Mouse (Mus musculus) myocyte (in vitro differentiated cells): ENCODE results near the gene Ddah2.

ENCODE experiments used
- MAX ChIP-seq: IDR thresholded peaks from one replicate; pipeline ENCODE4 v1.6.1; 2011; ENCODE audit warnings: low read depth, mild to moderate bottlenecking, control low read depth
- POLR2A ChIP-seq: IDR thresholded peaks from one replicate; pipeline ENCODE4 v1.6.1; 2011; ENCODE audit warnings: low read depth, mild to moderate bottlenecking, control low read depth, moderate library complexity; ENCODE audit not compliant: insufficient read length

- TF ChIP-seq POLR2A (no peak), MAX (no peak)
Observed at GRCm38 (mm10) chr17:35106522-35106921, 47.7 kb downstream of the Ddah2 start.
